In the genomic region with DNA sequence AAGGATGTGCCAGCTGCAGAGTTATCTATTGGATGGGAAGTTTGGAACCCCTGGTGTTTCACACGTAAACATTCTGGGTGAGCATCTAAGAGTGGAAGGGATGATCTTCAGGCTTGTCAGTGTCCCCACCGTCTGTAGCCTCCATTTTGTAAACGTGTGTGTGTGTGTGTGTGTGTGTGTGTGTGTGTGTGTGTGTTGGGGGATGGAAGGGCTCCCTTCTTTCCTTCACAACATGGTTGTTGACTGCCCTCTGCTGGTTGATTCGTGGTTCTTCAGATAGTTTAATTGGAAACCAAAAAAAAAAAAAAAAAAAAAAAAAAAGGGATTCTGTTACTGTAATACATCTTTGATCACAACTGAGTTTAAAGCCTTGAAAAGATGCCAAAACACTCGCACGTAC, we compare ENCODE assay signal across 8 mouse cellular contexts. TPM values are rescaled to one million over a fixed set of nuclear protein-coding genes. Genes with fewer than 3 reads are reported as not detected.
DNase-seq lines count a peak whose midpoint lies in the region; ATAC-seq and TF ChIP-seq lines count a peak whose summit lies in the region.

No protein-coding gene starts in this region.

- ATAC-seq in heart, embryonic 16.5 days (replicated peaks; ENCODE audit: extremely low read depth, insufficient read depth, low FRiP score), result no peak
- no peak for ATAC-seq in neural tube, embryonic 15.5 days (ENCODE audit: low FRiP score)

- DNase-seq in brain, embryonic 18.5 days (ENCODE audit: low read depth, low spot score), result peak; percentile 61
- peak; percentile 36 for DNase-seq in fibroblast of lung, adult 2 months (ENCODE audit: low read depth)
- peak; percentile 77 to 83 for DNase-seq in kidney, postnatal 36 days
- DNase-seq in lung, adult 2 months, result peak; percentile 38
- DNase-seq in thymus, postnatal 10 days (ENCODE audit: low spot score in 2 of 2), result peak; percentile 50 to 84

- H3K27me3 ChIP-seq in ES-Bruce4 (ENCODE audit: control insufficient read depth, insufficient read depth, low read length, poor library complexity, severe bottlenecking), result no peaks in the 10 kb centered on the region
- no peaks in the 10 kb centered on the region for H3K27me3 ChIP-seq in heart, embryonic 16.5 days (ENCODE audit: control insufficient read depth, insufficient read depth, low read length)
- H3K27me3 ChIP-seq in neural tube, embryonic 15.5 days (replicated peaks), result no peaks in the 10 kb centered on the region

- no peak for TF ChIP-seq EP300 in ES-Bruce4 (IDR thresholded peaks at IDR 0.05; ENCODE audit: insufficient read depth, low read depth, low read length)

- peak overlapping the region; percentile 25; the same call in 1 of the 2 replicates for H3K4me3 ChIP-seq in ES-Bruce4 (ENCODE audit: low read depth, low read length)
- H3K4me3 ChIP-seq in heart, embryonic 16.5 days (ENCODE audit: low read length), result 0 out of 2 replicates have a peak overlapping the region, but pooled peaks have one; percentile 1
- no peak overlapping the region for H3K4me3 ChIP-seq in lung, adult 2 months (replicated peaks; ENCODE audit: extremely low read depth, low read depth, low read length)
- H3K4me3 ChIP-seq in neural tube, embryonic 15.5 days (replicated peaks), result no peak overlapping the region; the same call in 1 of the 2 replicates

- no peak for TF ChIP-seq CTCF in ES-Bruce4 (IDR thresholded peaks at IDR 0.05; ENCODE audit: low read depth, low read length)
- no peak for TF ChIP-seq CTCF in lung, adult 2 months (IDR thresholded peaks at IDR 0.05; ENCODE audit: insufficient read depth, low read length)

- no peaks in the 10 kb centered on the region for H3K4me1 ChIP-seq in ES-Bruce4 (ENCODE audit: control insufficient read depth, insufficient read depth, low read length)
- H3K4me1 ChIP-seq in heart, embryonic 16.5 days (ENCODE audit: control insufficient read depth, insufficient read depth, low read length), result peaks cover 4% of the 10 kb centered on the region
- H3K4me1 ChIP-seq in lung, adult 2 months (ENCODE audit: control insufficient read depth, insufficient read depth, low read length), result peaks cover 2% of the 10 kb centered on the region
- H3K4me1 ChIP-seq in neural tube, embryonic 15.5 days, result peaks cover 13% of the 10 kb centered on the region

- H3K4me2 ChIP-seq in heart, embryonic 16.5 days (ENCODE audit: low read depth, low read length), result peak overlapping the region; percentile 32
- peak overlapping the region; percentile 43 for H3K4me2 ChIP-seq in neural tube, embryonic 15.5 days

- TF ChIP-seq POLR2A in ES-Bruce4 (IDR thresholded peaks at IDR 0.05; ENCODE audit: insufficient read depth, low read length), result no peak
- no peak for TF ChIP-seq POLR2A in lung, adult 2 months (IDR thresholded peaks at IDR 0.05; ENCODE audit: borderline replicate concordance, extremely low read depth, low read depth, low read length)

- H3K9me3 ChIP-seq in ES-Bruce4 (replicated peaks; ENCODE audit: control insufficient read depth, insufficient read depth, low read length, poor library complexity, severe bottlenecking), result no peaks in the 10 kb centered on the region
- no peaks in the 10 kb centered on the region for H3K9me3 ChIP-seq in heart, embryonic 16.5 days (replicated peaks; ENCODE audit: control insufficient read depth, low read length)
- H3K9me3 ChIP-seq in neural tube, embryonic 15.5 days (replicated peaks), result no peaks in the 10 kb centered on the region

- WGBS in heart, embryonic 16.5 days, result 4% methylated on average over 6 of the region's 6 CpGs
- 2% methylated on average over 6 of the region's 6 CpGs for WGBS in lung, adult 2 months
- WGBS in neural tube, embryonic 15.5 days, result 6% methylated on average over 6 of the region's 6 CpGs

- no peaks in the 10 kb centered on the region for H3K36me3 ChIP-seq in ES-Bruce4 (ENCODE audit: control insufficient read depth, insufficient read depth, low read length, poor library complexity, severe bottlenecking)
- H3K36me3 ChIP-seq in heart, embryonic 16.5 days (ENCODE audit: control insufficient read depth, insufficient read depth), result no peaks in the 10 kb centered on the region
- no peaks in the 10 kb centered on the region for H3K36me3 ChIP-seq in neural tube, embryonic 15.5 days

- H3K9ac ChIP-seq in ES-Bruce4 (ENCODE audit: low read depth, poor library complexity, severe bottlenecking), result peak overlapping the region; percentile 7; the same call in 1 of the 2 replicates
- peak overlapping the region; percentile 1; the same call in 1 of the 2 replicates for H3K9ac ChIP-seq in heart, embryonic 16.5 days (ENCODE audit: low read length)
- 0 out of 2 replicates have a peak overlapping the region, but pooled peaks have one; percentile 6 for H3K9ac ChIP-seq in neural tube, embryonic 15.5 days (replicated peaks)

- no peak overlapping the region for H3K27ac ChIP-seq in ES-Bruce4 (ENCODE audit: insufficient read depth, low read length)
- no peak overlapping the region for H3K27ac ChIP-seq in heart, embryonic 16.5 days (ENCODE audit: low read length)
- no peak overlapping the region for H3K27ac ChIP-seq in neural tube, embryonic 15.5 days (replicated peaks)

RNA-seq across cellular contexts. Expression of a gene that starts 3.8 kb away (rescaled TPM):
- polyA plus RNA-seq in ES-Bruce4 (2011; ENCODE audit: insufficient read depth, insufficient read length, low read depth, missing spikeins), result 26.3 and 28.6 TPM in 2 replicates
- polyA plus RNA-seq in heart, embryonic 16.5 days (2015; fragmentation: Nextera tagmentation; extraction: Ambion mirVana), result 54.9 and 57.5 TPM in 2 replicates
- 99.8 TPM in 2 replicates for polyA plus RNA-seq in lung, adult 2 months (2012; rRNA removed)
- polyA plus RNA-seq in neural tube, embryonic 15.5 days (2015; fragmentation: Nextera tagmentation; extraction: Ambion mirVana), result 138 and 149 TPM in 2 replicates

RNA-seq across cellular contexts. Expression of a gene that starts 38.7 kb away (rescaled TPM):
- polyA plus RNA-seq in ES-Bruce4 (2011; ENCODE audit: insufficient read depth, insufficient read length, low read depth, missing spikeins), result 642 and 680 TPM in 2 replicates
- polyA plus RNA-seq in heart, embryonic 16.5 days (2015; fragmentation: Nextera tagmentation; extraction: Ambion mirVana), result 945 and 1,125 TPM in 2 replicates
- polyA plus RNA-seq in lung, adult 2 months (2012; rRNA removed), result 771 and 1,159 TPM in 2 replicates
- polyA plus RNA-seq in neural tube, embryonic 15.5 days (2015; fragmentation: Nextera tagmentation; extraction: Ambion mirVana), result 999 and 1,090 TPM in 2 replicates

RNA-seq across cellular contexts. Expression of a gene that starts 43.2 kb away (rescaled TPM):
- 9.0 and 12.8 TPM in 2 replicates for polyA plus RNA-seq in ES-Bruce4 (2011; ENCODE audit: insufficient read depth, insufficient read length, low read depth, missing spikeins)
- polyA plus RNA-seq in heart, embryonic 16.5 days (2015; fragmentation: Nextera tagmentation; extraction: Ambion mirVana), result 4.2 and 4.4 TPM in 2 replicates
- polyA plus RNA-seq in lung, adult 2 months (2012; rRNA removed), result 1.9 and 2.0 TPM in 2 replicates
- 7.0 and 7.7 TPM in 2 replicates for polyA plus RNA-seq in neural tube, embryonic 15.5 days (2015; fragmentation: Nextera tagmentation; extraction: Ambion mirVana)

RNA-seq across cellular contexts. Expression of a gene that starts 43.8 kb away (rescaled TPM):
- 33.3 and 37.4 TPM in 2 replicates for polyA plus RNA-seq in ES-Bruce4 (2011; ENCODE audit: insufficient read depth, insufficient read length, low read depth, missing spikeins)
- polyA plus RNA-seq in heart, embryonic 16.5 days (2015; fragmentation: Nextera tagmentation; extraction: Ambion mirVana), result 29.9 and 31.7 TPM in 2 replicates
- 24.4 and 25.5 TPM in 2 replicates for polyA plus RNA-seq in lung, adult 2 months (2012; rRNA removed)
- polyA plus RNA-seq in neural tube, embryonic 15.5 days (2015; fragmentation: Nextera tagmentation; extraction: Ambion mirVana), result 78.3 and 80.5 TPM in 2 replicates

RNA-seq across cellular contexts. Expression of a gene that starts 44.0 kb away (rescaled TPM):
- 79.3 and 82.9 TPM in 2 replicates for polyA plus RNA-seq in ES-Bruce4 (2011; ENCODE audit: insufficient read depth, insufficient read length, low read depth, missing spikeins)
- polyA plus RNA-seq in heart, embryonic 16.5 days (2015; fragmentation: Nextera tagmentation; extraction: Ambion mirVana), result 55.9 and 60.4 TPM in 2 replicates
- polyA plus RNA-seq in lung, adult 2 months (2012; rRNA removed), result 22.1 and 23.4 TPM in 2 replicates
- polyA plus RNA-seq in neural tube, embryonic 15.5 days (2015; fragmentation: Nextera tagmentation; extraction: Ambion mirVana), result 128 and 133 TPM in 2 replicates

Comparison
In these comparisons a context has a peak if more than half of its experiments do, and no peak if none do; other contexts are left out.
1. H3K4me3 ChIP-seq: peak in ES-Bruce4 (single experiment) and heart, embryonic 16.5 days (single experiment); none in lung, adult 2 months (single experiment) and neural tube, embryonic 15.5 days (single experiment).
2. Peak in every context shown above with its lines, with median percentiles within 50 percentile points of each other: H3K9ac ChIP-seq and DNase-seq.